Mouse (Mus musculus): Measurements from ENCODE around the gene Syt8. TPM values are rescaled to one million over a fixed set of nuclear protein-coding genes. Genes with fewer than 3 reads are reported as not detected.

The Syt8 gene
- polyA plus RNA-seq, 1 experiment = not detected

GRCm38 (mm10) chr7:142391609-142392008 is 43.0 kb upstream of the Syt8 start:
- H3K4me1 ChIP-seq (ENCODE audit: control insufficient read depth, insufficient read depth, low read length) = peaks cover under 1% of the 10 kb centered on the region; the same call in 1 of the 2 replicates
- H3K4me3 ChIP-seq (ENCODE audit: insufficient read depth, low read length) = no peak overlapping the region
- no peak for TF ChIP-seq POLR2A (IDR thresholded peaks at IDR 0.05; ENCODE audit: extremely low read depth, insufficient read depth, low read length)
- no peak for TF ChIP-seq CTCF (IDR thresholded peaks at IDR 0.05; ENCODE audit: extremely low read depth, insufficient read depth, low read length)
- no peak overlapping the region for H3K27ac ChIP-seq (ENCODE audit: insufficient read depth, low read length)

GRCm38 (mm10) chr7:142393191-142393590 is 41.5 kb upstream of the Syt8 start:
- H3K4me3 ChIP-seq (ENCODE audit: insufficient read depth, low read length) = no peak overlapping the region
- TF ChIP-seq POLR2A (IDR thresholded peaks at IDR 0.05; ENCODE audit: extremely low read depth, insufficient read depth, low read length) (no peak), CTCF (IDR thresholded peaks at IDR 0.05; ENCODE audit: extremely low read depth, insufficient read depth, low read length) (no peak)
- peaks cover 2% of the 10 kb centered on the region; the same call in 1 of the 2 replicates for H3K4me1 ChIP-seq (ENCODE audit: control insufficient read depth, insufficient read depth, low read length)
- no peak overlapping the region for H3K27ac ChIP-seq (ENCODE audit: insufficient read depth, low read length)

GRCm38 (mm10) chr7:142394261-142395190 is 40.1 kb upstream of the Syt8 start:
- TF ChIP-seq POLR2A (IDR thresholded peaks at IDR 0.05; ENCODE audit: extremely low read depth, insufficient read depth, low read length) = no peak
- no peak for TF ChIP-seq CTCF (IDR thresholded peaks at IDR 0.05; ENCODE audit: extremely low read depth, insufficient read depth, low read length)
- H3K4me3 ChIP-seq (ENCODE audit: insufficient read depth, low read length) = no peak overlapping the region
- H3K4me1 ChIP-seq (ENCODE audit: control insufficient read depth, insufficient read depth, low read length) = peaks cover 2% of the 10 kb centered on the region; the same call in 1 of the 2 replicates
- 0 out of 2 replicates have a peak overlapping the region, but pooled peaks have one; percentile 15 for H3K27ac ChIP-seq (ENCODE audit: insufficient read depth, low read length)

- peaks cover 5% of the 10 kb centered on the region for H3K4me1 ChIP-seq (ENCODE audit: control insufficient read depth, insufficient read depth, low read length)
- no peak for TF ChIP-seq CTCF (IDR thresholded peaks at IDR 0.05; ENCODE audit: extremely low read depth, insufficient read depth, low read length)
- no peak for TF ChIP-seq POLR2A (IDR thresholded peaks at IDR 0.05; ENCODE audit: extremely low read depth, insufficient read depth, low read length)
- no peak overlapping the region for H3K27ac ChIP-seq (ENCODE audit: insufficient read depth, low read length)
- no peak overlapping the region for H3K4me3 ChIP-seq (ENCODE audit: insufficient read depth, low read length)
These were observed 39.2 kb upstream of the Syt8 start for GRCm38 (mm10) chr7:142395472-142395871.

- TF ChIP-seq POLR2A (IDR thresholded peaks at IDR 0.05; ENCODE audit: extremely low read depth, insufficient read depth, low read length) (no peak), CTCF (IDR thresholded peaks at IDR 0.05; ENCODE audit: extremely low read depth, insufficient read depth, low read length) (no peak)
- H3K27ac ChIP-seq (ENCODE audit: insufficient read depth, low read length) = no peak overlapping the region
These were observed 38.0 kb upstream of the Syt8 start for GRCm38 (mm10) chr7:142396611-142397010.

GRCm38 (mm10) chr7:142398052-142398451 is 36.6 kb upstream of the Syt8 start:
- Histone ChIP-seq H3K27ac (ENCODE audit: insufficient read depth, low read length) (no peak overlapping the region), H3K4me1 (ENCODE audit: control insufficient read depth, insufficient read depth, low read length) (peaks cover 9% of the 10 kb centered on the region), H3K4me3 (ENCODE audit: insufficient read depth, low read length) (no peak overlapping the region)
- TF ChIP-seq CTCF (IDR thresholded peaks at IDR 0.05; ENCODE audit: extremely low read depth, insufficient read depth, low read length) = no peak
- no peak for TF ChIP-seq POLR2A (IDR thresholded peaks at IDR 0.05; ENCODE audit: extremely low read depth, insufficient read depth, low read length)

More at GRCm38 (mm10) chr7:142396611-142397010, 38.0 kb upstream of the Syt8 start:
- Histone ChIP-seq H3K4me3 (ENCODE audit: insufficient read depth, low read length) (no peak overlapping the region), H3K4me1 (ENCODE audit: control insufficient read depth, insufficient read depth, low read length) (peaks cover 9% of the 10 kb centered on the region)

GRCm38 (mm10) chr7:142399250-142399649 is 35.4 kb upstream of the Syt8 start:
- H3K4me3 ChIP-seq (ENCODE audit: insufficient read depth, low read length) = no peak overlapping the region
- H3K27ac ChIP-seq (ENCODE audit: insufficient read depth, low read length) = peak overlapping the region; percentile 66; the same call in 1 of the 2 replicates
- TF ChIP-seq POLR2A (IDR thresholded peaks at IDR 0.05; ENCODE audit: extremely low read depth, insufficient read depth, low read length) (no peak), CTCF (IDR thresholded peaks at IDR 0.05; ENCODE audit: extremely low read depth, insufficient read depth, low read length) (no peak)
- peaks cover 9% of the 10 kb centered on the region for H3K4me1 ChIP-seq (ENCODE audit: control insufficient read depth, insufficient read depth, low read length)

GRCm38 (mm10) chr7:142400112-142400749 is 34.4 kb upstream of the Syt8 start:
- Histone ChIP-seq H3K4me3 (ENCODE audit: insufficient read depth, low read length) (no peak overlapping the region), H3K4me1 (ENCODE audit: control insufficient read depth, insufficient read depth, low read length) (peaks cover 9% of the 10 kb centered on the region), H3K27ac (ENCODE audit: insufficient read depth, low read length) (peak overlapping the region; percentile 66; the same call in 1 of the 2 replicates)
- no peak for TF ChIP-seq POLR2A (IDR thresholded peaks at IDR 0.05; ENCODE audit: extremely low read depth, insufficient read depth, low read length)
- no peak for TF ChIP-seq CTCF (IDR thresholded peaks at IDR 0.05; ENCODE audit: extremely low read depth, insufficient read depth, low read length)

- H3K4me3 ChIP-seq (ENCODE audit: insufficient read depth, low read length) = no peak overlapping the region
- H3K27ac ChIP-seq (ENCODE audit: insufficient read depth, low read length) = peak overlapping the region; percentile 14; the same call in 1 of the 2 replicates
- TF ChIP-seq CTCF (IDR thresholded peaks at IDR 0.05; ENCODE audit: extremely low read depth, insufficient read depth, low read length) = no peak
- no peak for TF ChIP-seq POLR2A (IDR thresholded peaks at IDR 0.05; ENCODE audit: extremely low read depth, insufficient read depth, low read length)
- peaks cover 9% of the 10 kb centered on the region for H3K4me1 ChIP-seq (ENCODE audit: control insufficient read depth, insufficient read depth, low read length)
These were observed 33.9 kb upstream of the Syt8 start for GRCm38 (mm10) chr7:142400750-142401142.
